Mouse (Mus musculus): ENCODE measurements around the gene Gch1. TPM values are rescaled to one million over a fixed set of nuclear protein-coding genes. Genes with fewer than 3 reads are reported as not detected.

Gch1 gene
- total and polyA plus RNA-seq, 3 experiments, result 72.9 to 85.2 (median 77.0) TPM

DNA sequence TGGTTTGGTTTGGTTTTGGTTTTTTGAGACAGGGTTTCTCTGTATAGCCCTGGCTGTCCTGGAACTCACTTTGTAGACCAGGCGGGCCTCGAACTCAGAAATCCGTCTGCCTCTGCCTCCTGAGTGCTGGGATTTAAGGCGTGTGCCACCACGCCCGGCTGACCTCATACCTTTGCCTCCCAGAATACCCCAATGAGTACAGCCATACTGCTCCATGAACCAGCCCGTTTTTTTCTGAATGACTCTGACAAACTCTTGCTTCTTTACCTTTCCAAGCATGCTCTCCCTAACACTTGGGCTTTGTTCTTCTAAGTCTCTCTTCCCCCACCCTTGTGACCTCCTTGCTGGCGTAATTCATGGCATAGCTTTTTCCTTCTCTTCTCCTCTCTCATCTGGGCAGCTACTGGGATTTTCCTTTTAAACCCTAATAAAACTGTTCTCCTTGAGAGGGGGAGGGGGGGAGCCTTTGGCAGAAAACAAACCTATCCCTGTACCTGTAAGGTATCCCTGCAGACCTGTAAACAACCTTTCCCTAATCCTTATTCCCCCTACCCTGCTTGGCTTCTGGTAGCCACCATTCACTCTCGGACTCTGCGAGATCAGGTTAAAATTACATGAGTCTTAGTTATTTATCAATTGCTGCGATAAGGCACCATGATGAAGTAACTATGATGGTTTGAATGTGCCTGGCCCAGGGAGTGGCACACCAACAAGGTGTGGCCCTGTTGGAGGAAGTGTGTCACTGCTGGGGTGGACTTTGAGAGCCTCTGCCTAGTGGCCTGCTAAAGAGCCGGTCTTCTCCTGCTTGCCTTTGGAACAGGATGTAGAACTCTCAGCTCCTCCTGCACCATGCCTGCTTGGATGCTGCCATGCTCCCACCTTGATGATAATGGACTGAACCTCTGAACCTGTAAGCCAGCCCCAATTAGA is 19.6 kb upstream of the Gch1 start:
- DNase-seq, result no peak

DNA sequence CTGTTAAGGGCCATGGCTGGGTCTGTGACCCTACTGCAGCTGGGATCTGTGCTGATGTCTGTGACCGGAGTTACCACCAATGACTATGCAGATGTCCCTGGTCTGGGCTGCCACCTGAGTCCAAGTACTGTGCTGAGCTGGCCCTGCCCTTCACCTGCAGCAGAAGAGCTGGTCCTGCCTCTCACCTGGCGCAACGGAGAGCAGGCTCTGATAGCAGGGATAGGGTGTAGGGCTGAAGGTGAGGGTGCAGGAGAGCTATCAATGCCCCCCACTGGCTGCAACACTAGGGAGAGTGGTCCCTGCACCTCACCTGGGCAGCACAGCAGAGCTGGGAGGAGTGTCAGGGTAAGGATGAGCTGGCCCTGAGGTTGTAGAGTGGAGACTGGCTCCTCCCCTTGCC is 17.4 kb upstream of the Gch1 start:
- no peak for DNase-seq

DNA sequence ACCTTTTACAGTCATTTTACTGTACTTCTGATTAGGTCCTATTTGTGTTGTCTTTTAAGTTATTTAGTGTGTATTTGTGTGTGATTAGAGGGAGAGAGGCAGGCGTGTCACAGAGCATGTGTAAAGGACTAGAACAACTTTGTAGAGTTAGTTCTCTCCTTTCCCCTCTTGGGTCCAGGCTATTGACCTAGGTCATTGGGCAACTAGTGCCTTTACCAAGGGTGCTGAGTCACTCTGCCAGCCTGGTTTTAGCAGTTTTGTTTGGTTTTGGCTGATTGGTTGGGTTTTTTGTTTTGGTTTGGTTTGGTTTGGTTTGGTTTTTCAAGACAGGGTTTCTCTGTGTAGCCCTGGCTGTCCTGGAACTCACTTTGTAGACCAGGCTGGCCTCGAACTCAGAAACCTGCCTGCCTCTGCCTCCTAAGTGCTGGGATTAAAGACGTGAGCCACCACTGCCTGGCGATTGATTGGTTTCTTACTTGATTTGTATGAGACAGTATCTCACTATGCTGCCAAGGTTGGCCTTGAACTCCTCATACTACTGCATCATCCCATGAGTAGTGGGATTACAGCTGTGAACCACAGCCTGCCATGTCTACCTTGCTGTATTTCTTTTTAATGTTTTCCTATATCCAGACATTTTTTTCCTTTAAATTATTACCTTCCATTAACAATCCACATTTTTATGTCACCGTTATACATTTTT is 16.2 kb upstream of the Gch1 start:
- DNase-seq, result peak; percentile 29

DNA sequence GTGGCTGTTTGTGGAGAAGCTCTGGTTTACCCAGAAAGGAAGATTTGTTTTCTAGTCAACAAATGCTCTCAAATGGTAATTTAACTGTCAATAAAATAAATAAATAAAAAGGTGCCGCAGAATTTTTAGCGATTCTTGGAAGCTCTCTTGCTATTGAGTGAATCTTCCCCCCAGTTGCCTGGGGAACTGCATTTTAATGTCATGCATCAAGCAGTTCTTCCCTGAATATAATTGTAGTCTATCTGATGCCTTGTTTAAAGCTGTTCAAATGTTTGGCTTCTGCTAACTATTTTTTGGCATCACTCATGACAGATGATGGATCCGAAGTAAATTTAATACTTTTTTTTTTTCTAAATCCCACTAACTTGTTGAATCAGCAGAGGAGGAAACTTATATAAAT is 8.1 kb upstream of the Gch1 start:
- no peak for DNase-seq

GRCm38 (mm10) chr14:47196711-47197110 is 7.5 kb upstream of the Gch1 start:
- DNase-seq, result no peak

- no peak for DNase-seq
Observed at GRCm38 (mm10) chr14:47194096-47194495, 4.9 kb upstream of the Gch1 start.

GRCm38 (mm10) chr14:47193506-47193905 is 4.3 kb upstream of the Gch1 start:
- DNase-seq, result no peak

- DNase-seq, result no peak
Observed at GRCm38 (mm10) chr14:47191861-47192260, 2.6 kb upstream of the Gch1 start.

GRCm38 (mm10) chr14:47190626-47191025 is 1.4 kb upstream of the Gch1 start:
- DNase-seq, result peak; percentile 69

- no peak for DNase-seq
Observed at GRCm38 (mm10) chr14:47189635-47189955, 382 bp upstream of the Gch1 start.

DNA sequence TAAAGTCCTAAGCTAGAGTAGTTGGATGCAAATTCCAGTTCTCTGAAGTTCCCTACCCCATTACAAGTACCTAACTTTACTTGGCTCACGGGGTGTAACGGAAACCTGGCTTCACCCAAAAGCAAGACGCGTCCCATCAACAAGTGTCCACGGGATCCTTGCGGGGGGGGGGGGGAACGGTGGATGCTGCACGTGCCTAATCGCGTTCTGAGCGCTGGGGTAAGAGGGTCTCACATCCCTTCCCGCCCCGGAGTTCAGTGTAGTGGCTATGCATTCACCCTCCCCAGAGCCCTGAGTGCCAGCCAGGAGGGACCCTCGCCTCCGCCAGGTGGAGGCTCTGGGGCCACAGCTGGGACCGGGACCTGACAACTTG is 752 bp downstream of the Gch1 start:
- no peak for DNase-seq

DNA sequence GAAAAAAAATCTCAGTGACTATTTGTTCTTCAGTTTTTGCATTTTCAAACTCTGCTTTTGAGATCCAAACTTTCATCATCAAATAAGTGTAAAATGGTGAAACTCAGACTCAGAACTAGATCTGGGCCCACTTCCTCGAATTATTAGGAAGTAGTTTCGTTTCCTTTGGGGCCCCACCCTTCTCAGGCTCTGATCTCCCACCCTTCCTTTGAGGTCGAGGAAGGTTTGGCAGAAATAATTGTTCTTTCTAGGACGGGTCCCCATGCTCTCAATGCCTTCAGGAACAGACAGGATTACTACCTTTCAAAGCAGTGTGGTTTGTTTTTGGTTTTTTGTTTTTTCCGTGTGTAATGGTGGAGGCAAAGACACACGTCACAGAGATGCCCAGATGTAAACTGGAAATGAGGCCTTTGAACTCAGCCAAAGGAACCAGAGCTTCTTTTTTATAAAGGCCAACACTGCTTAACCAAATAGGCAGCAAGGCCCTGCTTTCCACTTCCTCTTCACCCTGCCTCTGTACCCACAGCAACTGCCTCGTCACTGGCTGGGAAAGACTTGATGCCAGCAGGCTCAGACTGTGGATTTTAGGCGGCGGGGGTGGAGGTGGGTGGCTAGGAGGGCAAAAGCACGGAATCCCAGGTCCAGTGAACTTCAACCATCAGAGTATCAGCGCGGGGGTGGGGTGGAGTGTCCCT is 1.4 kb downstream of the Gch1 start:
- DNase-seq, result peak; percentile 49

DNA sequence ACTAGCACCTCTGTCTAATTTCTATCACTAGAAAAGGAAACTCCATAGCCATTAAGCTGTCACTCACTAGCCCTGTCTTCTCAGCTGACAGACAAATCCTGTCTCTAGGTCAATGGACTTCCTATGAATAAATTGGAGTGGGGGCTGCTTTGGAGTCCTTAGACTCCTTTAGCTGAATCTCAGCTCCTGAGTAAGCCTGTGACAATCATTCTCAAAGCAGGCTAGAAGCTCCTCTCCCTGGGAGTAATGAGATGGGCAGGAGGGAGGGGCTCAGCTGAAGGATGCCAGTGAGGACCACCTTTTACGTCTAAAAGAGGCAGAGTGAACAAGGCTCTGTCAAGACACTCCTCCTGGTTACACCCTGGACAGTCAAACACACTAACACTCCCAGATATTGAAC is 2.0 kb downstream of the Gch1 start:
- DNase-seq, result no peak

GRCm38 (mm10) chr14:47186561-47186960 is 2.7 kb downstream of the Gch1 start:
- peak; percentile 26 for DNase-seq

GRCm38 (mm10) chr14:47181497-47182290 is 7.5 kb downstream of the Gch1 start:
- peak; percentile 32 for DNase-seq

DNA sequence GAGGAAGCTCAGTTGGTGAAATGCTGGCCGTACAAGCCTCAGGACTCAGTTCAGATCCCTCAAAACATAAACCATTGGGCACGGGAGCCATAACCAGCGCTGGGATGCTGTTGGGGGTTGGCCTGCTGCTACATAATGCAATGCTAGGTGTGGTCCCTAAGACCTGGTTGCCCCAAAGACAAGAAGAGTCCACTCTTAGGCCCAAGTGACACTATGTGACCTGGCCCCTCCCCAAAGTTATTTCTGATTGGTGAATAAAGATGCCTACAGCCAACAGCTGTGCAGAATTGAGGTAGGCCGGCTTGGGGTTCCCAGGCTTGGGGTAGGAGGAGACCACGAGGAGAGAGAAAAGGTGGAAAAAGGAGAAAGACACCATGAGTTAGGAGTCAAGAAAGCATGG is 10.4 kb downstream of the Gch1 start:
- DNase-seq, result no peak

DNA sequence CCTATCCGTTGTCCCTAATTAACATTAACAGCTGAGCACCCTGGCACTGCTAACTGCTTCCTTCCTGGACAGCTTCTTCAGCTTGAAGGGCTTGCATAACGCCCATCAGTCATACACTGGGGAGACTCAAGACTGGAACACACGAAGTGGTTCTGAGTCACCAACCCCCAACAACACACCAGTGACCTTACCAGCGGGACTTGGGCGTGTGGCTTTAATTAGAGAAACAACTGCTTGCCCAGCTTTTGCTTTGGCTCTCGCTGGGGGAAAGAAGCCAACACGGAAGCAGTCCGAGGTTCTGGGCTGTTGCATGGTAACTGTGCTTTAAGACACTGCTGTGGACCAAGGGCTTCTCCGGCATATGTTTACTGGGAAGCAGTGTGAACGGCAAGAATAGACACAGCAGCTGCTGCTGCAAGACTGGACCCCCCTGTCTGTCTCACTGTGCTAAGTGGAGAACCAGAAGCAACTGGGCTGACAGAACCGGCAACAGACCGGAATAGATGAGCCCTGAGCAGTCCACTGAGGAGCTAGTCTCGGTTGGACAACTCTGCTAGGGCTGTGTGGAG is 11.3 kb downstream of the Gch1 start:
- peak; percentile 83 for DNase-seq

DNA sequence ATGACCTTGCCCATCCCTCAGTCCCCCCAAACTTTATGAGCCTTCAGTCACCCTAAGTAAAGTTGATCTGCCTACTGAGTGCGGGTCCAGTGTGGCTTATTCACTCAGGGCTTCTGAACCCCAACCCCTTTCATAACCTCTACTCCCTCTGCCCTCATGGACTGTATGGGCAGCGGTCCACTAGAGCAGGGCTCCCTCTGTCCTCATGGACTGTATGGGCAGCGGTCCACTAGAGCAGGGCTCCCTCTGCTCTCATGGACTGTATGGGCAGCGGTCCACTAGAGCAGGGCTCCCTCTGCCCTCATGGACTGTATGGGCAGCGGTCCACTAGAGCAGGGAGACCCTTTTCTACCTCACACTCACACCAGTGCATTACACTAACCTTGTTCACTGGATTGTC is 13.0 kb downstream of the Gch1 start:
- DNase-seq, result no peak

- DNase-seq, result no peak
Observed at GRCm38 (mm10) chr14:47175136-47175535, 14.1 kb downstream of the Gch1 start.

GRCm38 (mm10) chr14:47172073-47172472 is 17.1 kb downstream of the Gch1 start:
- DNase-seq, result no peak

DNA sequence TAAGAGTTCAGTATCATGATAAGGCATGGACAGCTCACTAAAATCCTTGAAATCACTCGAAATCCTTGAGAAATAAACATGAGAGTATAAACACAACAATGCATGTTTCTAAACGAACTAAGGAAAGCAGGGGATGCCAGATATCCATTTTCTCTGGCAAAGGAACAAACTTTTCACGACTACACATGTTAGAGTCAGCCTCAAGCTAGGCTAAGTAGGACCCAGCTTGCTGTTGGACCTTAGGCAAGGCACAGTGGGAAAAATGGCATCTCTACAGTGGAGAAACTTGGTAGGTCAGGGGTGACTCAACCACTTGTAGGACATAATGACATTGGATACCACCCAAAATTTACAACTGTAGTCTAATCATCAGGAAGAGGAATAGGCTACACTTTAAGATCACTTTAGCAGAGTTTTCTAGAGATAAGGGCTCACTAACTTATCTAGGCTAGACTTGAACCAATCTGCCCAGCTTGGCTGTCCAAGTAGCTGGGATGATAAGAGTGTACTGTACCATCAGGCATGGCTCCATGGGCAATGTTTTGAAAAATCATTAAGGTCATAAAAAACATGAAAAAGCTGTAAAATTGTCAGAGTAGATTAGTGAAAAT is 18.6 kb downstream of the Gch1 start:
- DNase-seq, result peak; percentile 61
